Mouse (Mus musculus) skeletal muscle tissue, adult 2 months (tissue): Measurements from ENCODE around the gene Npsr1.

ENCODE experiments used
- DNase-seq: peaks from one replicate; pipeline ENCODE4 v3.0.0-alpha.2; 2012; ENCODE audit warnings: low read depth, low spot score

The Npsr1 gene

GRCm38 (mm10) chr9:24236461-24236860 is 138.7 kb downstream of the Npsr1 start:
- no peak for DNase-seq

GRCm38 (mm10) chr9:24247557-24247956 is 149.8 kb downstream of the Npsr1 start:
- DNase-seq, result no peak

DNA sequence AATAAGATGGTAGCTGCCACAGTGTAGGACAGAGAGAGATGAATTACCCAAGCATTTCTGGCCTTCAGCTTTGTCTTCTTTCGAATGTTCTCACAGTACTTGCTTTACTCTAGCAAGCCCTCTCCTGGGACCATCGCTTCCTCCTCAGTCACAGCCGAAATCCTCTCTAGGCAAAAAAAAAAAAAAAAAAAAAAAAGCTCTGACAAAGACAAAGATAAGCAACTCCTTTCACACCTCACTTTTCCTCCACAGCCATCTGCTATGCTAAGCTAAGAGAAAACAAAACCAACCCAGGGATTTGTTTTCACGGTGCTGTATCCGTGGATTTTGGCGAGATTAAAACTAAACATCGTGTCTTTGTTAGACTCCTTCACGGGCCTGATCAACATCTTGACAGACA is 156.4 kb downstream of the Npsr1 start:
- no peak for DNase-seq

- no peak for DNase-seq
These were observed 182.9 kb downstream of the Npsr1 start for GRCm38 (mm10) chr9:24280498-24281287.

GRCm38 (mm10) chr9:24282617-24283016 is 184.8 kb downstream of the Npsr1 start:
- DNase-seq, result no peak

DNA sequence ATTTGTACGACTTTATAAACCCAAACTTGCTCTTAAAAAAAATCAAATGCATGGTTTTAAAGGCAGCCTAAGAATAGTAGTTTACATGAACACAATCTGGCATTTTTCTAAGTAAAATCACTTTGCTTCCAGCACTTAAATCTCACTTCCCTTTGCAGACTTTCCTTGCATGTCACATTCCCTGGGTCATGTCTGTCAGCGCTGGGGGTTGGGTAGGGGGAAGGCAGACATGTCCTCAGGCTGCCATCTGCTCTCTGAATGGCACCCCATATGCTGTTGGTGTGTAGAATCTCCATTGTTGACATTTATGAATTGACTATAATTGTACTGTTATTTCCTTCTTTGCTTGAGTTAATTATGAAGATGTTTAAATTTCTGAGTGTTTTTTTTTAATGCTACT is 185.3 kb downstream of the Npsr1 start:
- DNase-seq, result no peak

- no peak for DNase-seq
These were observed 185.7 kb downstream of the Npsr1 start for GRCm38 (mm10) chr9:24283536-24283935.

DNA sequence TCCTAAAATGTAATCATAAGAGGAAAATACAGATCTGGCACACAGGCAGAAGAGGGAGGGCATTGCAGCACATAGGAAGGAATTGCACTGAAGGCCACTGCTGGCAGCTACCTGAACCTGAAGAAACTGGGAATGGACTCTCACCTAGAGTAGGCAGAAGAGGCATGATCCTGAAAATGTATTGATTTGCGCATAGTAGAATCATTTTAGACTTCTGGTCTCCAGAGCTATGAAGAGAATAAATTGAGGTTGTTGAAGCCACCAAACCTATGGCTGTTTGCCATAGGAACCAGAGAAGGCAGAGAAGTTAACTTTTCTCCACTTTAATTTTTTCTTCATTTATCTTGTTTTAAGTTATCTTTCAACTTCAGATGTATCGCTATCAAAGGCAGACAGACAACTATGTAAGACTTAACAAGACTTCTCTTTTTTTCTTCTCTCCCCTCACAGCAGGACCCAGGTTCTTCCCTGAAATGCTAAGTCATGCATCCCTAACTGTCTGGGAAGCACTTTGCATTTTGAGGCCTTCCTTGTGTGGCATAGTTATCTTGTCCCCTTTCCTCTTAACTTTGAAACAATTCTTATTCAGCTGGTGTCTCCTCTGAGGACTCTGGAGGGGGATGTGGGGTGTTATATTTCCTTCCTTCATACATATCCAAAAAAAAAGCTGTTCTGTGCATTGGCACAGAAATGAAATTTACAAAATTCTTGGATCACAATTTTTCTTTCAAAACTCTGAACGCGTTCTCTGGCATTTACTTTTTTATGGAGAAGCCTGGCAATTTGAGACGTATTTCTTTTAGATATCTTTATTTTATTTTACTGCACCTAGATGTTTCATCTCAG is 186.7 kb downstream of the Npsr1 start:
- DNase-seq, result no peak

DNA sequence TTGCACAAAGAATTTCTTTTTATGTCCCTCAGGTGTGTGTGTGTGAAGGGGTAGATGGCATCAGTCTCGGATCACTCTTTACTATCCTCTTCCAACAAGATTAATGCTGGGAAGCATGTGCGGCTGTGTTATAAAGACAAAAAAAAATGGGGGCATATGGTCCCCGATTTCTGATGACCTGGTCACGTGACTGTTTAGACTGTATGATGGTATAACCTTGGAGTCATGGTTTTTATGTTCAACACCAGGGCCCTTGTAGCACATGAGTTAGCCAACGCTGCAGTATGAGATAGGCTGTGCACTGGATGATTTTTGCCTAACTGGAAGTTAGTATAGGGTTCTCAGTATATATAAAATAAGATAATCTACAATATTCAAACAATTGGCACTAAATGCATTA is 187.6 kb downstream of the Npsr1 start:
- no peak for DNase-seq

DNA sequence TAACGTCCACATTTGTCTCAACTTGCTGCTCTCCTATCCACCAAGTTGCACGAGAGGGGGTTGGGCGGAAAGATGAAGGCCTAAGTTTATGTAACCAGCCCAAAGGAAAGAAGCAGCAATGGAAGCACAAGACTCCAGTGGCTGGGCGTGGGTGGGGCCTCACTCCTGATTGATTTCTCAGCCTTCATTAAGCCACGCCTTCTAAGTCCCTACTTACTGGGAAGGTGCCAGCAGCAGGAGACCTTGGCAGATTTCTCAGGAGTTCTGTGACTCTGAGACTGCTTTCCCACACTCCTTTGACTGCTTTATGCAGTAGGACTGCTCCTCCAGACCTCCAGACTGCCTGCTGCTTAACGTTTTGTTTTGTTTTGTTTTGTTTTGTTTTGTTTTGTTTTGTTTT is 193.6 kb downstream of the Npsr1 start:
- no peak for DNase-seq

DNA sequence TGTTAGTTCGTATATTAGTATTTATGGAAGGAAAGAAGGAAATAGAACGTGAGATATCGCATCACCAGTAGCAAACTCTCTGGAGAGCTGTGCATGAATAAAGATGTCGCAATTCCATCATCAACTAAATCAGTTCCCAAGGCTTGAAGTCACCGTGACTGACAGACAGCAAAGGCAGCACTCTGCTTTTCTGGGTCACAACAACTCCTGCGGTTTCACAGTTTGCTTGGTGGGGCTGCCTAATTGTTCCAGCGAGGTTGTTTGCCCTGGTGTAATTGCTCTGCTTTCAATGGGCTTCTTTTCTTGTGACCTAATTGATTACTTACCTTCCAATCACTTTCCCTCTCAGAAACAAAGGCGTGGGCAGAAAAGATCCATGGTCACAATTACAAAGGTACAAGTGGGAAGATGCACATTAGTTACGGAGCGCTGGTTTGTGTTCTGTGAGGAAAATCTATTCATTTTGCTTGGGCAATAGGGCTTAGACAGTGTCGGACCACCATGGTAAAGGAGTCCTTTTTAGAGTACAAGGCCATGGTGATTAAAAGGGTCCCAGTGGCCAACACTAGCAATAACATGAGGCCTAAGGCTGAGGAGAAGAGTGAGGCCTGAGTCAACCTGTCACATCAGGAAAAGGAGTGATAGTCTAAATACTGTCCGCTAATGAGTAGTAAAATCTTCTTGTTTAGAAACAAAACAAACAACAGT is 195.6 kb downstream of the Npsr1 start:
- no peak for DNase-seq

GRCm38 (mm10) chr9:24302906-24303305 is 205.1 kb downstream of the Npsr1 start:
- DNase-seq, result no peak

DNA sequence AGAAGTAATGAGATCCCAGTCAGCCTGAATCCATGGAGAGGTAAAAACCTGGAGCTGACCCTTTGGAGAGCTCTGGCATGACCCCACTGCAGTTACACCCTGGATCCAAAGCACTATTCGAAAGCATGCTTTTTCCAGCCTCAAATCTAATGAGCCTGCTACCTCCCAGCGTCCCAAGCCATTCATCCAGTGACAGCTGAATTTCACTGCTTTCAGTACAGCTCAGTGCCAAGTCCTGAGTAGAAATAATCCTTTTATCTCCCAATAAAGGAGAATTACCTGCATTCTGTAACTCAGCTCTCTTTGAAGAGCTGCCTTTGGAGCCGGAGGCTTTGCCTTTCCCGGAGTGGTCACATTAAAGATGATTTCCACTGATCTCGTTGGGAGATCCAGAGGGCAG is 209.2 kb downstream of the Npsr1 start:
- no peak for DNase-seq

- no peak for DNase-seq
These were observed 209.6 kb downstream of the Npsr1 start for GRCm38 (mm10) chr9:24307400-24307799.

DNA sequence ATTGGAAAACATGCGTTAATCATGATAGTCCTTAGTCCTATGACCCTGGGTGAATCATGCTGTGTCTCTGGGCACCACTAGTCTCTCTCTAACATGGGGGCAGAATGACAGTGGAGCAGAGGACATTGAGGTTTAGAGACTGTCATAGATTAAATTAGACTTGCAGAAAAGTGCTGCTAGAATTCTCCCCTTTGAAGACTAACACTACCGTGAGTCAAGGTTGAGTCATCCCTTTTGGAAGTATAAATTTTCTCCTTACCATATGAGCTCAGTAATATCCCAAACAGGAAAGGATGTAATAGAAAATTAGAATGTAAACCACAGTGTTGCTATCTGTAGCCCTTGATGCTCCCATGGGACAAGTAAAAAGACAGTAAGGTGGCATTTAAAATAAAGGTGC is 218.0 kb downstream of the Npsr1 start:
- DNase-seq, result no peak

GRCm38 (mm10) chr9:24331661-24332060 is 233.9 kb downstream of the Npsr1 start:
- no peak for DNase-seq

DNA sequence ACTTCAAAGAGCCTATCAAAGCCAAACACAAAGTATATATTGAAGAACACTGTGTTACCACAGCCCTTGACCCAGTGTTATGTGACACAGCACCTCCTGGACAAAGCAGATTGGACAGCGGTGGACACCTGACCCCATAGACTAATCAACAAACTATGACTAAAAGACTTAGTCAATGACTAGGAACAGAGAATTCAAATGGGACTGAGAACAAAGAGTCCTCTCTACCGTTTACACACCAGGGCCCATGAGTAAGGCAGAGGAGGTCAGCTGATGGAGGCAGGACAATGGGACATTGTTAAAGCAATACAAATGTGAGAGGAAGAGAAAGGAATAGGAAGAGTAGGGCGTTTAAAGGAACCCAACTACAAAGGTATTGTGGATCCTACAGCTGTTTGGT is 243.5 kb downstream of the Npsr1 start:
- no peak for DNase-seq

- DNase-seq, result no peak
These were observed 249.2 kb downstream of the Npsr1 start for GRCm38 (mm10) chr9:24347011-24347410.

DNA sequence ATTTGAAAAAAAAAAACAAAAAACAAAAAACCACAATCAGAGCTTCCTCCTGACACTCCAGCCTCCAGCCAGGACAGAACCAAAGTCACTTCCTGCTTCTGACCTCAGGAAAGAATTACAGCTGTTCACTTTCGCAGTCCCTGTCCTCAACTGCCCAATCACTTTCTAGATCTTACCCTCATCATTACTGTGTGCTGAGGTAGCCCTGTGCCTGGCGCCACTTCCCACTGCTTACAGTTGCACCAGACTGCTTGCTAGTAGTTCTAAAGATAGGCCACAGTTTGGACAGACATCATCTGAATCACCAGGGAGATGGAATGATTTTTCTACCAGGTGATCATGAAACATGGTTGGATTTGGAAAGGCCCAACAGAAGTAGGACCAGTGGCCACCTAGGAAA is 251.7 kb downstream of the Npsr1 start:
- DNase-seq, result no peak

DNA sequence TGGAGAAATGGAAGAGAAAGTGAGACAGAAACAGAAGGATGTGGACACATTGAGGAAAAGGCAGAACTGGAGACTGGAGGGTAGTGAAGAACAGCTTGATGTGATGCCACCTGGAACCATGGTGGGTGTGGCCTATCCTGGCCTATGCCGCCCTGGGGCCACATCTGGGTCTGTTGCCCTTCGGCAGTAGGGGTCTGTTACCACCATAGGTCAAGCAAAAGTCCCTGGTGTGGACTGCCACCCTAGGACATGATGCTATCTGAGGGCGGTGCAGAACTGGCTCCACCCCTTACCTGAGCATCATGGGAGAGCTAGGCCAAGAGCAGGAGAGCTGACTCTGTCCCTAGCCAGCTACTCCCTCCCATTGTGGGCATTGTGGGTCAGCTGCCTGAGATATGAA is 253.6 kb downstream of the Npsr1 start:
- no peak for DNase-seq
